Mouse (Mus musculus) mouse trophoblast stem cell (cell line): ENCODE data around the gene Sfxn1.

Source experiments
- in situ Hi-C, 2 experiments: fragments of 300-500 bp; cut with MseI, MboI; formaldehyde crosslinking; loops; 2 replicates in 1 of 2; 3 replicates in 1 of 2; pipeline ENCODE4 v1.15.1; 2025

Sfxn1 gene

GRCm38 (mm10) chr13:54076051-54076450, 4.4 kb downstream of the Sfxn1 start:
- in situ Hi-C loops = no loop called here

- in situ Hi-C loops = no loop called here
Observed at GRCm38 (mm10) chr13:54076762-54077460, 5.2 kb downstream of the Sfxn1 start.

GRCm38 (mm10) chr13:54077470-54078174, 6.0 kb downstream of the Sfxn1 start:
- in situ Hi-C loops = no loop called here

GRCm38 (mm10) chr13:54079782-54080759, 8.4 kb downstream of the Sfxn1 start:
- in situ Hi-C loops = no loop called here

- in situ Hi-C loops = no loop called here
Observed at GRCm38 (mm10) chr13:54080785-54081184, 9.1 kb downstream of the Sfxn1 start.

GRCm38 (mm10) chr13:54082946-54083345, 11.3 kb downstream of the Sfxn1 start:
- in situ Hi-C loops = no loop called here

- in situ Hi-C loops = no loop called here
Observed at GRCm38 (mm10) chr13:54084178-54084577, 12.5 kb downstream of the Sfxn1 start.

- in situ Hi-C loops = no loop called here
Observed at GRCm38 (mm10) chr13:54084826-54085225, 13.2 kb downstream of the Sfxn1 start.

- in situ Hi-C loops = no loop called here
Observed at GRCm38 (mm10) chr13:54085266-54085665, 13.6 kb downstream of the Sfxn1 start.

GRCm38 (mm10) chr13:54091719-54092118, 20.1 kb downstream of the Sfxn1 start:
- in situ Hi-C loops = no loop called here

GRCm38 (mm10) chr13:54094349-54094748, 22.7 kb downstream of the Sfxn1 start:
- in situ Hi-C loops = no loop called here

GRCm38 (mm10) chr13:54094963-54095362, 23.3 kb downstream of the Sfxn1 start:
- in situ Hi-C loops = no loop called here

GRCm38 (mm10) chr13:54095721-54096120, 24.1 kb downstream of the Sfxn1 start:
- in situ Hi-C loops = no loop called here

- in situ Hi-C loops = no loop called here
Observed at GRCm38 (mm10) chr13:54097227-54097626, 25.6 kb downstream of the Sfxn1 start.

- in situ Hi-C loops = no loop called here
Observed at GRCm38 (mm10) chr13:54097797-54098196, 26.1 kb downstream of the Sfxn1 start.

GRCm38 (mm10) chr13:54101031-54101820, 29.6 kb downstream of the Sfxn1 start:
- in situ Hi-C loops = no loop called here

- in situ Hi-C loops = no loop called here
Observed at GRCm38 (mm10) chr13:54102061-54102460, 30.4 kb downstream of the Sfxn1 start.

- in situ Hi-C loops = no loop called here
Observed at GRCm38 (mm10) chr13:54103271-54103670, 31.6 kb downstream of the Sfxn1 start.

- in situ Hi-C loops = no loop called here
Observed at GRCm38 (mm10) chr13:54103866-54104265, 32.2 kb downstream of the Sfxn1 start.

- in situ Hi-C loops = loop anchor here in 1 of 2 experiments (5.0 kb wide), 1 partner anchor 128 kb away; no protein-coding TSS in a partner anchor
Observed at GRCm38 (mm10) chr13:54113819-54114550, 42.3 kb downstream of the Sfxn1 start.
